Mouse (Mus musculus) heart, postnatal 10 days (tissue): ENCODE measurements at regions not wholly inside any gene's neighbourhood (a gene's known extent, or its start where the extent isn't known, plus 50 kb on each side); places are given as distances from the start of the nearest gene placed in this dataset.
A peak's percentile ranks its signal among the peaks of the same experiment; 100 is the strongest.

ENCODE experiments used
- DNase-seq, 2 experiments: peaks; one replicate each; pipeline ENCODE4 v3.0.0; 2021
- intact Hi-C: fragments of 180-260 bp; cut with DNase I; formaldehyde crosslinking; loops from one replicate; pipeline ENCODE4 v1.15.1; 2025

GRCm38 (mm10) chr13:39950203-39950602 is 411.0 kb downstream of the Ofcc1 start:
- intact Hi-C loops = no loop called here
- DNase-seq = no peak

- intact Hi-C loops = no loop called here
- DNase-seq = no peak
Observed at GRCm38 (mm10) chr13:39935216-39935615, 426.0 kb downstream of the Ofcc1 start.

GRCm38 (mm10) chr13:39931487-39931886 is 429.8 kb downstream of the Ofcc1 start:
- intact Hi-C loops = no loop called here

GRCm38 (mm10) chr13:39928573-39928972 is 432.7 kb downstream of the Ofcc1 start:
- no peak for DNase-seq
- intact Hi-C loops = no loop called here

More at GRCm38 (mm10) chr13:39931487-39931886, 429.8 kb downstream of the Ofcc1 start:
- no peak for DNase-seq

- intact Hi-C loops = no loop called here
- no peak for DNase-seq
Observed at GRCm38 (mm10) chr13:39924366-39924765, 436.9 kb downstream of the Ofcc1 start.

GRCm38 (mm10) chr13:39923113-39923512 is 438.1 kb downstream of the Ofcc1 start:
- intact Hi-C loops = no loop called here
- DNase-seq = peak; percentile 44 to 46

- intact Hi-C loops = no loop called here
- DNase-seq = no peak
Observed at GRCm38 (mm10) chr13:39907720-39908119, 453.5 kb downstream of the Ofcc1 start.

GRCm38 (mm10) chr13:39904264-39904663 is 457.0 kb downstream of the Ofcc1 start:
- no peak for DNase-seq
- intact Hi-C loops = no loop called here

- DNase-seq = no peak
- intact Hi-C loops = no loop called here
Observed at GRCm38 (mm10) chr13:39903319-39903718, 457.9 kb downstream of the Ofcc1 start.

- intact Hi-C loops = no loop called here
- no peak for DNase-seq
Observed at GRCm38 (mm10) chr13:39899332-39899731, 461.9 kb downstream of the Ofcc1 start.

GRCm38 (mm10) chr13:39898412-39898979 is 462.8 kb downstream of the Ofcc1 start:
- intact Hi-C loops = no loop called here
- DNase-seq = no peak

- no peak for DNase-seq
- intact Hi-C loops = no loop called here
Observed at GRCm38 (mm10) chr13:39894159-39894558, 467.1 kb downstream of the Ofcc1 start.

- intact Hi-C loops = no loop called here
- DNase-seq = no peak
Observed at GRCm38 (mm10) chr13:39881066-39881465, 480.2 kb downstream of the Ofcc1 start.

- no peak for DNase-seq
Observed at GRCm38 (mm10) chr13:39880136-39880535, 481.1 kb downstream of the Ofcc1 start.

GRCm38 (mm10) chr13:39877361-39878141 is 483.7 kb downstream of the Ofcc1 start:
- intact Hi-C loops = no loop called here
- no peak for DNase-seq

More at GRCm38 (mm10) chr13:39880136-39880535, 481.1 kb downstream of the Ofcc1 start:
- intact Hi-C loops = no loop called here

GRCm38 (mm10) chr13:39852257-39852800 is 508.9 kb downstream of the Ofcc1 start:
- intact Hi-C loops = no loop called here

GRCm38 (mm10) chr13:39849391-39849790 is 511.9 kb downstream of the Ofcc1 start:
- no peak for DNase-seq
- intact Hi-C loops = no loop called here

More at GRCm38 (mm10) chr13:39852257-39852800, 508.9 kb downstream of the Ofcc1 start:
- DNase-seq = no peak

GRCm38 (mm10) chr13:39836053-39836584 is 525.1 kb downstream of the Ofcc1 start:
- intact Hi-C loops = no loop called here
- DNase-seq = no peak

- no peak for DNase-seq
- intact Hi-C loops = no loop called here
Observed at GRCm38 (mm10) chr13:39835302-39835701, 525.9 kb downstream of the Ofcc1 start.

GRCm38 (mm10) chr13:39834521-39835245 is 526.6 kb downstream of the Ofcc1 start:
- DNase-seq = no peak
- intact Hi-C loops = no loop called here

GRCm38 (mm10) chr13:39823965-39824555 is 537.2 kb downstream of the Ofcc1 start:
- intact Hi-C loops = no loop called here
- DNase-seq = peak; percentile 18 to 20
